Mouse (Mus musculus) small intestine, adult 2 months (tissue): ENCODE results near the gene Ralgps2.

ENCODE experiments used
- CTCF ChIP-seq: fragments of 200-500 bp; IDR thresholded peaks from 2 replicates; pipeline ENCODE4 v1.5.1; 2012; ENCODE audit warnings: low read depth, mild to moderate bottlenecking, control low read depth, inconsistent platforms, low read length, moderate library complexity, mixed read lengths; ENCODE audit not compliant: insufficient replicate concordance, insufficient read length; ENCODE audit errors: extremely low read depth
- POLR2A ChIP-seq: fragments of 200-500 bp; IDR thresholded peaks from 2 replicates; pipeline ENCODE4 v1.6.1; 2012; ENCODE audit warnings: low read depth, mild to moderate bottlenecking, control low read depth, inconsistent platforms, low read length, moderate library complexity

DNA sequence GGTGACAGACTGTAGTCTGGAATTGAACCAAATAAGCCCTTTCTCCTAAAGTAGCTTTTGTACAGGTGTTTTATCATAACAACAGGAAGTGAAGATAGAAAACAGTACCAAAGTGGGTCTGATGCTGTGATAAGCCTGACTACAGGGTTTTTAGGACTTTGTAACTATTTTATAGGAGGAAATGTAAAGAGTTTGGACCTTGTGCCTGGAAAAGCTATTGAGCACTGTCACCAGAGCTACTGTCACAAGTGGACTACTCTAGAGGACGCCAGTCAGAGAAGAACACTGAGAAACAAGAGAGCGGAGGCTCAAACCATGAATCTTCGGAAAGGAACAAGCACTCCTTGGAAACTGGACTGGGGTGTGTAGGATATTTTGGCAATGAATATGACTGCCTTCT lies 35.5 kb downstream of the Ralgps2 start:
- TF ChIP-seq CTCF = no peak
- no peak for TF ChIP-seq POLR2A
